ENCODE assay signal across 18 mouse cellular contexts in genomic region chr7:113253777-113254405, GRCm38 (mm10). TPM values are rescaled to one million over a fixed set of nuclear protein-coding genes. Genes with fewer than 3 reads are reported as not detected.
DNase-seq lines count a peak whose midpoint lies in the region; ATAC-seq and TF ChIP-seq lines count a peak whose summit lies in the region.
"Had no signal": no experiment of that assay in that cellular context is flagged by ENCODE, and none has a peak within 500 bp of the region (broad histone marks: within the 10 kb centered on the region; RNA-seq: fewer than 3 reads in every experiment).

No protein-coding gene starts in this region.

- H3K4me3 ChIP-seq in heart, adult 2 months, result no peak overlapping the region
- no peak overlapping the region for H3K4me3 ChIP-seq in intestine, embryonic 15.5 days (replicated peaks)
- H3K4me3 ChIP-seq in kidney, adult 2 months (ENCODE audit: insufficient read depth, low read depth, low read length), result no peak overlapping the region
- no peak overlapping the region for H3K4me3 ChIP-seq in heart, embryonic 10.5 days
- H3K4me3 ChIP-seq: embryonic facial prominence, embryonic 12.5 days; forebrain, embryonic 15.5 days; limb, embryonic 13.5 days; lung, embryonic 15.5 days; midbrain, embryonic 15.5 days had no signal

- no peak for TF ChIP-seq EP300 in heart, adult 2 months (IDR thresholded peaks at IDR 0.05; ENCODE audit: insufficient read depth, low read depth, low read length)

- no peaks in the 10 kb centered on the region for H3K9me3 ChIP-seq in intestine, embryonic 15.5 days
- no peaks in the 10 kb centered on the region for H3K9me3 ChIP-seq in heart, embryonic 10.5 days
- H3K9me3 ChIP-seq: embryonic facial prominence, embryonic 12.5 days; forebrain, embryonic 15.5 days; limb, embryonic 13.5 days; lung, embryonic 15.5 days; midbrain, embryonic 15.5 days had no signal

- no peak overlapping the region for H3K4me2 ChIP-seq in intestine, embryonic 15.5 days (replicated peaks)
- H3K4me2 ChIP-seq: embryonic facial prominence, embryonic 12.5 days; forebrain, embryonic 15.5 days; limb, embryonic 13.5 days; lung, embryonic 15.5 days; midbrain, embryonic 15.5 days had no signal

- no peaks in the 10 kb centered on the region for H3K27me3 ChIP-seq in heart, adult 2 months (ENCODE audit: control insufficient read depth, insufficient read depth, low read length)
- H3K27me3 ChIP-seq in intestine, embryonic 15.5 days (replicated peaks), result no peaks in the 10 kb centered on the region
- no peaks in the 10 kb centered on the region for H3K27me3 ChIP-seq in kidney, adult 2 months (replicated peaks; ENCODE audit: control insufficient read depth, insufficient read depth, low read length)
- no peaks in the 10 kb centered on the region for H3K27me3 ChIP-seq in heart, embryonic 10.5 days (ENCODE audit: insufficient read depth, poor library complexity, severe bottlenecking)
- H3K27me3 ChIP-seq: embryonic facial prominence, embryonic 12.5 days; forebrain, embryonic 15.5 days; limb, embryonic 13.5 days; lung, embryonic 15.5 days; midbrain, embryonic 15.5 days; Patski had no signal

- no peaks in the 10 kb centered on the region; the same call in 1 of the 2 replicates for H3K36me3 ChIP-seq in heart, adult 2 months (ENCODE audit: control insufficient read depth, insufficient read depth, low read length)
- no peaks in the 10 kb centered on the region for H3K36me3 ChIP-seq in intestine, embryonic 15.5 days
- no peaks in the 10 kb centered on the region for H3K36me3 ChIP-seq in kidney, adult 2 months (ENCODE audit: control insufficient read depth, insufficient read depth, low read length)
- H3K36me3 ChIP-seq in heart, embryonic 10.5 days, result no peaks in the 10 kb centered on the region
- H3K36me3 ChIP-seq: embryonic facial prominence, embryonic 12.5 days; forebrain, embryonic 15.5 days; limb, embryonic 13.5 days; lung, embryonic 15.5 days; midbrain, embryonic 15.5 days had no signal

- peak overlapping the region; percentile 32; the same call in 1 of the 2 replicates for H3K27ac ChIP-seq in heart, adult 2 months
- H3K27ac ChIP-seq in intestine, embryonic 15.5 days, result no peak overlapping the region
- H3K27ac ChIP-seq in kidney, adult 2 months (ENCODE audit: insufficient read depth, low read depth, low read length), result no peak overlapping the region
- H3K27ac ChIP-seq in heart, embryonic 10.5 days, result no peak overlapping the region
- H3K27ac ChIP-seq: embryonic facial prominence, embryonic 12.5 days; forebrain, embryonic 15.5 days; limb, embryonic 13.5 days; lung, embryonic 15.5 days; midbrain, embryonic 15.5 days had no signal

- peaks cover 1% of the 10 kb centered on the region; the same call in 1 of the 2 replicates for H3K79me2 ChIP-seq in heart, adult 2 months (replicated peaks; ENCODE audit: control insufficient read depth, insufficient read depth, low read length)

- H3K4me1 ChIP-seq in heart, adult 2 months (ENCODE audit: control insufficient read depth, insufficient read depth, low read length), result peaks cover 32% of the 10 kb centered on the region
- H3K4me1 ChIP-seq in intestine, embryonic 15.5 days (replicated peaks), result peaks cover 27% of the 10 kb centered on the region
- H3K4me1 ChIP-seq in kidney, adult 2 months (ENCODE audit: control insufficient read depth, insufficient read depth, low read length), result peaks cover 30% of the 10 kb centered on the region
- peaks cover 55% of the 10 kb centered on the region for H3K4me1 ChIP-seq in heart, embryonic 10.5 days

- TF ChIP-seq CTCF in heart, adult 2 months (IDR thresholded peaks at IDR 0.05), result no peak
- no peak for TF ChIP-seq CTCF in kidney, adult 2 months (conservative IDR thresholded peaks at IDR 0.05; ENCODE audit: insufficient read depth, insufficient read length, low read depth, low read length)

- peak; percentile 46; the same call in 1 of the 2 replicates for ATAC-seq in intestine, embryonic 15.5 days
- ATAC-seq: forebrain, embryonic 15.5 days; midbrain, embryonic 15.5 days; Patski had no signal

- H3K9ac ChIP-seq in heart, adult 2 months (ENCODE audit: low read depth, low read length), result no peak overlapping the region
- no peak overlapping the region for H3K9ac ChIP-seq in intestine, embryonic 15.5 days
- H3K9ac ChIP-seq: embryonic facial prominence, embryonic 12.5 days; forebrain, embryonic 15.5 days; limb, embryonic 13.5 days; lung, embryonic 15.5 days; midbrain, embryonic 15.5 days had no signal

- intact Hi-C loops in heart, adult 2 months (cut with DNase I), result no loop called here
- intact Hi-C loops in left cerebral cortex, postnatal 36 days (cut with DNase I), result no loop called here

- no peak for TF ChIP-seq POLR2A in heart, adult 2 months (IDR thresholded peaks at IDR 0.05; ENCODE audit: insufficient read depth, low read depth, low read length)
- TF ChIP-seq POLR2A in kidney, adult 2 months (IDR thresholded peaks at IDR 0.05; ENCODE audit: low read depth, low read length), result no peak

- no peak for DNase-seq in heart, adult 2 months
- no peak for DNase-seq in heart, adult 8-10 months (ENCODE audit: low spot score)
- DNase-seq in kidney, adult 2 months, result peak; percentile 84
- peak; percentile 71 to 76 for DNase-seq in kidney, postnatal 36 days
- DNase-seq in embryo, embryonic 9.5 days (ENCODE audit: extremely low spot score), result no peak
- no peak for DNase-seq in left cerebral cortex, postnatal 36 days (ENCODE audit: low spot score in 2 of 2)
- no peak for DNase-seq in heart, embryonic 10.5 days (ENCODE audit: low spot score)
- DNase-seq: cerebellum, adult 18-20 months; heart, adult 18-20 months; layer of hippocampus, adult 9-11 months; thymus, adult 2 months had no signal

- WGBS in heart, adult 2 months, result 83% methylated on average over 7 of the region's 7 CpGs
- WGBS in intestine, embryonic 15.5 days, result 70% methylated on average over 7 of the region's 7 CpGs
- 51% methylated on average over 7 of the region's 7 CpGs for WGBS in kidney, adult 2 months
- WGBS in heart, embryonic 10.5 days, result 90% methylated on average over 7 of the region's 7 CpGs

RNA-seq across cellular contexts. Expression of gene Arntl, which starts 46.6 kb away (rescaled TPM):
- total RNA-seq in heart, adult 2 months (2021), result 10 to 100 TPM in 1 of 2 experiments, 1 to 10 TPM in 1; 7.2 to 26.7 TPM
- 6.6 and 17.1 TPM in 2 replicates for polyA plus RNA-seq in heart, adult 2 months (2012; rRNA removed)
- 1 to 10 TPM; 2.6 to 8.9 (median 3.5) TPM for total RNA-seq in heart, adult 8-10 months (2022)
- polyA plus RNA-seq in intestine, embryonic 15.5 days (2015; fragmentation: Nextera tagmentation; extraction: Ambion mirVana), result 8.4 and 8.5 TPM in 2 replicates
- 6.0 and 7.3 TPM in 2 replicates for polyA plus RNA-seq in kidney, adult 2 months (2012; rRNA removed)
- 10 to 100 TPM; 34.9 to 39.3 TPM for total RNA-seq in left cerebral cortex, postnatal 36 days (2021)
- polyA plus RNA-seq in heart, embryonic 10.5 days (2016; fragmentation: Nextera tagmentation; extraction: Ambion mirVana), result 6.3 and 7.0 TPM in 2 replicates

Comparison
In these comparisons a context has a peak if more than half of its experiments do, and no peak if none do; other contexts are left out.
1. DNase-seq: peak in kidney, adult 2 months (single experiment) and kidney, postnatal 36 days (2 of 2); none in heart, adult 2 months (0 of 2), heart, adult 8-10 months (single experiment), embryo, embryonic 9.5 days (single experiment), left cerebral cortex, postnatal 36 days (0 of 2) and heart, embryonic 10.5 days (single experiment).